Mouse (Mus musculus): ENCODE results near the gene Itsn1. TPM values are rescaled to one million over a fixed set of nuclear protein-coding genes. Genes with fewer than 3 reads are reported as not detected.

Itsn1 gene
- polyA plus RNA-seq, 1 experiment from 2014 or later = 61.2 TPM

DNA sequence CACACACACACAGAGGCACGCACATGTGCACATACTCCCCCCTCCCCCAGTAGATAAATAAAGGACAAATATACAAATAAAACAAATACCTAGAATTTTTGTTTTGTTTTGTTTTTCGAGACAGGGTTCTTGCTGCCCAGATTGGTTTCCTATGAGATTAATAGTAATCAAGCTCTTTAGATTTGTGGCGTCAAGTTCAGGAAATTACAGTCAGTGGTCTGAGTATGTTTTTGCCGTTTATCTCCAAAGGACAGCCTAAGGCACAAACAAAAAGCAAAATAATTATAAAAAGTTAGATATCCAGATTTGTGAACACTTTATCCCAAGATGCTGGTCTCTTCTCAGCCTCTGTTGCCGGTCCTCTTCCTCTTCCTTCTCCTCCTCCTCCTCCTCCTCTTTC lies 104.0 kb downstream of the Itsn1 start:
- DNase-seq (ENCODE audit: low spot score) = no peak
- H3K9ac ChIP-seq (ENCODE audit: low read length) = no peak overlapping the region
- no peak overlapping the region for H3K27ac ChIP-seq (ENCODE audit: low read depth, low read length)
- no peak for ATAC-seq (ENCODE audit: insufficient read depth, low FRiP score, low TSS enrichment)
- H3K4me2 ChIP-seq (ENCODE audit: low read depth) = no peak overlapping the region
- H3K27me3 ChIP-seq (ENCODE audit: control insufficient read depth, insufficient read depth, low read length) = no peaks in the 10 kb centered on the region
- no peak overlapping the region for H3K4me3 ChIP-seq (ENCODE audit: low read depth, low read length)
- H3K36me3 ChIP-seq (ENCODE audit: control insufficient read depth, insufficient read depth, low read length) = 0 out of 2 replicates have a peak, but pooled peaks cover 3% of the 10 kb centered on the region
- peaks cover 25% of the 10 kb centered on the region for H3K4me1 ChIP-seq (ENCODE audit: control insufficient read depth, insufficient read depth, low read length)
- WGBS = 88% methylated on average over 5 of the region's 5 CpGs
- H3K9me3 ChIP-seq (ENCODE audit: control insufficient read depth, low read length) = no peaks in the 10 kb centered on the region

DNA sequence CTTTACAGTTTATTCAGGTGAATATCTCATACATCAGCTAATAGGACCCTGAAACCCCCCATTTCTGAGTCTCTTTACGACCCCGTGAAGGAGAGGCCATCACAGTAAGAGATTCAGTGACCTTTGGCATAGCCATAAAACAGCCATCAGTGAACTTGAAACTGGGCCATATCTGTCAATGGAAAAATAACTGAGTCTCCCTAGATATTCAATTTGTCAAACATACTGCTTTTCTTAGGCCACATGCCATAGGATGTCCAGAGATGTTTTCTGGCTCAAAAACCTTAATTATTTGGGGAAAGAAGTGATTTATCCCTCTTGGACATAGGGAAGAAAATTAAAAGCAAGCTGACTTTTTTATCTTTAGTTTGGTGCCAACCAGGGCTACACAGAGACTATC lies 104.5 kb downstream of the Itsn1 start:
- H3K27me3 ChIP-seq (ENCODE audit: control insufficient read depth, insufficient read depth, low read length) = no peaks in the 10 kb centered on the region

GRCm38 (mm10) chr16:91833981-91834380 lies 104.9 kb downstream of the Itsn1 start:
- DNase-seq (ENCODE audit: low spot score) = no peak
- Histone ChIP-seq H3K4me1 (ENCODE audit: control insufficient read depth, insufficient read depth, low read length) (peaks cover 27% of the 10 kb centered on the region), H3K4me2 (ENCODE audit: low read depth) (no peak overlapping the region), H3K36me3 (ENCODE audit: control insufficient read depth, insufficient read depth, low read length) (no peaks in the 10 kb centered on the region; the same call in 1 of the 2 replicates), H3K27me3 (ENCODE audit: control insufficient read depth, insufficient read depth, low read length) (no peaks in the 10 kb centered on the region), H3K9ac (ENCODE audit: low read length) (no peak overlapping the region), H3K9me3 (ENCODE audit: control insufficient read depth, low read length) (no peaks in the 10 kb centered on the region), H3K27ac (ENCODE audit: low read depth, low read length) (no peak overlapping the region), H3K4me3 (ENCODE audit: low read depth, low read length) (no peak overlapping the region)
- 75% methylated on average over 1 of the region's 1 CpGs for WGBS
- ATAC-seq (ENCODE audit: insufficient read depth, low FRiP score, low TSS enrichment) = no peak

More for the DNA sequence above, 104.5 kb downstream of the Itsn1 start:
- no peak overlapping the region for H3K4me3 ChIP-seq (ENCODE audit: low read depth, low read length)
- H3K9ac ChIP-seq (ENCODE audit: low read length) = no peak overlapping the region
- H3K36me3 ChIP-seq (ENCODE audit: control insufficient read depth, insufficient read depth, low read length) = 0 out of 2 replicates have a peak, but pooled peaks cover under 1% of the 10 kb centered on the region
- H3K4me1 ChIP-seq (ENCODE audit: control insufficient read depth, insufficient read depth, low read length) = peaks cover 25% of the 10 kb centered on the region
- WGBS = 59% methylated on average over 2 of the region's 2 CpGs
- ATAC-seq (ENCODE audit: insufficient read depth, low FRiP score, low TSS enrichment) = no peak
- no peak overlapping the region for H3K4me2 ChIP-seq (ENCODE audit: low read depth)
- no peaks in the 10 kb centered on the region for H3K9me3 ChIP-seq (ENCODE audit: control insufficient read depth, low read length)
- no peak for DNase-seq (ENCODE audit: low spot score)
- no peak overlapping the region for H3K27ac ChIP-seq (ENCODE audit: low read depth, low read length)

DNA sequence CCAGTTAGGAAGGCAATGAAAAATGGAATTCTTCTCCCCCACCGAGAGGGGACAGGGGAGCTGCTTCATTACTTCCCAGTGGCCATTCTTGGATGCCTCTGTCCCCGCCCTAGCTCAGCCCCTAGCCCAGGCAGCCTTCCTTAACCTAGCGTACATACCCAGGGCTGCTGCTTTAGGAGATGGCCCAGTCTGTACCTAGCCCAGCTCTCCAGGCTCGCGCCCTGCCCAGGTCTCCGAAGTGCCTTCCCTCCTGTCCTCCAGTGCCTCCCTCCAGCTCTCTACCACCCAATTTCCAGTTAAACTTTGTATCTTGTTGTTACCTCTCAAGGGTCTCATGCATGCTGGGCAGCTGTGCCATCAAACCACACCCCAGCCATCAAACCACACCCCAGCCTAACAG lies 106.7 kb downstream of the Itsn1 start:
- Histone ChIP-seq H3K27ac (ENCODE audit: low read depth, low read length) (peak overlapping the region; percentile 77), H3K4me2 (ENCODE audit: low read depth) (no peak overlapping the region), H3K9me3 (ENCODE audit: control insufficient read depth, low read length) (no peaks in the 10 kb centered on the region), H3K4me1 (ENCODE audit: control insufficient read depth, insufficient read depth, low read length) (peaks cover 31% of the 10 kb centered on the region), H3K27me3 (ENCODE audit: control insufficient read depth, insufficient read depth, low read length) (no peaks in the 10 kb centered on the region), H3K36me3 (ENCODE audit: control insufficient read depth, insufficient read depth, low read length) (no peaks in the 10 kb centered on the region; the same call in 1 of the 2 replicates), H3K4me3 (ENCODE audit: low read depth, low read length) (no peak overlapping the region), H3K9ac (ENCODE audit: low read length) (peak overlapping the region; percentile 24; the same call in 1 of the 2 replicates)
- no peak for ATAC-seq (ENCODE audit: insufficient read depth, low FRiP score, low TSS enrichment)
- WGBS = 67% methylated on average over 6 of the region's 6 CpGs
- DNase-seq (ENCODE audit: low spot score) = no peak

GRCm38 (mm10) chr16:91836592-91837557 lies 107.8 kb downstream of the Itsn1 start:
- WGBS = 39% methylated on average over 18 of the region's 18 CpGs

DNA sequence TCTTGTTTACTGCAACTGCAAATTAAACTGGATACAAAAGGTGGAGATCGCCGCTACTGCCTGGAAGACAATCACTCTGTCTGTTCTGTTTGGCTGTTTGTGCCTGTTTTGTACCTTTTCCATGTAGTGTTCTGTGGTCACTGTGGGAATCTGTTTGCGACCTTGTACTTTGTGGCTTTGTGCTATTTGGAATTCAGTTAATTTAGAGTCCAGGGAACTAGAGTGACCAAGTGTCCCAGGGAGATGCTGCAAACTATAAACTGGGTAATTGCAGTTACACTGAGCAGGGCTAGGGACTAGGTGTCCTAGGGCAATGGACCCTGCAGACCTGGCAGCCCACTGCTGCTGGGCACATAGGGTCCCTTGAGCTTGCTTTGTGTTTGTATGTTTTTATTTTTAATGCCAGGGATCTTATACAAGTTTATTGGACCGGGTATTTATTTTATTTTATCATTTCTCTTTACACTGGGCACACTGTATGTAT lies 108.5 kb downstream of the Itsn1 start:
- Histone ChIP-seq H3K27ac (ENCODE audit: low read depth, low read length) (peak overlapping the region; percentile 77), H3K9ac (ENCODE audit: low read length) (no peak overlapping the region), H3K36me3 (ENCODE audit: control insufficient read depth, insufficient read depth, low read length) (peaks cover 2% of the 10 kb centered on the region; the same call in 1 of the 2 replicates)

More at GRCm38 (mm10) chr16:91836592-91837557, 107.8 kb downstream of the Itsn1 start:
- Histone ChIP-seq H3K9ac (ENCODE audit: low read length) (peak overlapping the region; percentile 26; the same call in 1 of the 2 replicates), H3K4me1 (ENCODE audit: control insufficient read depth, insufficient read depth, low read length) (peaks cover 31% of the 10 kb centered on the region), H3K27ac (ENCODE audit: low read depth, low read length) (peak overlapping the region; percentile 77), H3K36me3 (ENCODE audit: control insufficient read depth, insufficient read depth, low read length) (peaks cover 2% of the 10 kb centered on the region; the same call in 1 of the 2 replicates), H3K27me3 (ENCODE audit: control insufficient read depth, insufficient read depth, low read length) (no peaks in the 10 kb centered on the region), H3K4me3 (ENCODE audit: low read depth, low read length) (no peak overlapping the region), H3K4me2 (ENCODE audit: low read depth) (peak overlapping the region; percentile 24; the same call in 1 of the 2 replicates), H3K9me3 (ENCODE audit: control insufficient read depth, low read length) (no peaks in the 10 kb centered on the region)
- peak; percentile 52 for DNase-seq (ENCODE audit: low spot score)
- peak; percentile 61 for ATAC-seq (ENCODE audit: insufficient read depth, low FRiP score, low TSS enrichment)

GRCm38 (mm10) chr16:91838771-91839170 lies 109.7 kb downstream of the Itsn1 start:
- Histone ChIP-seq H3K9ac (ENCODE audit: low read length) (no peak overlapping the region), H3K27me3 (ENCODE audit: control insufficient read depth, insufficient read depth, low read length) (no peaks in the 10 kb centered on the region), H3K4me3 (ENCODE audit: low read depth, low read length) (no peak overlapping the region), H3K36me3 (ENCODE audit: control insufficient read depth, insufficient read depth, low read length) (peaks cover 7% of the 10 kb centered on the region), H3K4me1 (ENCODE audit: control insufficient read depth, insufficient read depth, low read length) (peaks cover 31% of the 10 kb centered on the region), H3K4me2 (ENCODE audit: low read depth) (no peak overlapping the region), H3K9me3 (ENCODE audit: control insufficient read depth, low read length) (no peaks in the 10 kb centered on the region), H3K27ac (ENCODE audit: low read depth, low read length) (peak overlapping the region; percentile 46; the same call in 1 of the 2 replicates)
- DNase-seq (ENCODE audit: low spot score) (no peak), ATAC-seq (ENCODE audit: insufficient read depth, low FRiP score, low TSS enrichment) (no peak)
- 71% methylated on average over 11 of the region's 11 CpGs for WGBS

More for the DNA sequence above, 108.5 kb downstream of the Itsn1 start:
- no peak overlapping the region for H3K4me3 ChIP-seq (ENCODE audit: low read depth, low read length)
- no peak overlapping the region; the same call in 1 of the 2 replicates for H3K4me2 ChIP-seq (ENCODE audit: low read depth)
- ATAC-seq (ENCODE audit: insufficient read depth, low FRiP score, low TSS enrichment) (peak; percentile 27; the same call in 1 of the 2 replicates), DNase-seq (ENCODE audit: low spot score) (no peak)
- no peaks in the 10 kb centered on the region for H3K27me3 ChIP-seq (ENCODE audit: control insufficient read depth, insufficient read depth, low read length)
- H3K4me1 ChIP-seq (ENCODE audit: control insufficient read depth, insufficient read depth, low read length) = peaks cover 31% of the 10 kb centered on the region
- H3K9me3 ChIP-seq (ENCODE audit: control insufficient read depth, low read length) = no peaks in the 10 kb centered on the region
- WGBS = 71% methylated on average over 4 of the region's 4 CpGs

- Histone ChIP-seq H3K4me2 (ENCODE audit: low read depth) (no peak overlapping the region), H3K36me3 (ENCODE audit: control insufficient read depth, insufficient read depth, low read length) (peaks cover 10% of the 10 kb centered on the region), H3K4me3 (ENCODE audit: low read depth, low read length) (no peak overlapping the region), H3K9me3 (ENCODE audit: control insufficient read depth, low read length) (no peaks in the 10 kb centered on the region), H3K27me3 (ENCODE audit: control insufficient read depth, insufficient read depth, low read length) (no peaks in the 10 kb centered on the region), H3K9ac (ENCODE audit: low read length) (no peak overlapping the region), H3K27ac (ENCODE audit: low read depth, low read length) (no peak overlapping the region), H3K4me1 (ENCODE audit: control insufficient read depth, insufficient read depth, low read length) (peaks cover 31% of the 10 kb centered on the region)
- ATAC-seq (ENCODE audit: insufficient read depth, low FRiP score, low TSS enrichment) (no peak), DNase-seq (ENCODE audit: low spot score) (no peak)
- 60% methylated on average over 11 of the region's 11 CpGs for WGBS
Observed at GRCm38 (mm10) chr16:91839462-91839861, 110.4 kb downstream of the Itsn1 start.

Data from neural tube, embryonic 11.5 days (tissue).